Mouse (Mus musculus) neutrophil, adult 65 days (primary cell): ENCODE data around the gene Zfp410. TPM values are rescaled to one million over a fixed set of nuclear protein-coding genes. Genes with fewer than 3 reads are reported as not detected.

Experiments
- total RNA-seq: library from RNA; stranded (reverse); gene quantifications from 2 replicates; pipeline ENCODE4 v1.2.4, GENCODE M21; 2023

The Zfp410 gene
- total RNA-seq, result 24.6 and 42.9 TPM in 2 replicates

DNA sequence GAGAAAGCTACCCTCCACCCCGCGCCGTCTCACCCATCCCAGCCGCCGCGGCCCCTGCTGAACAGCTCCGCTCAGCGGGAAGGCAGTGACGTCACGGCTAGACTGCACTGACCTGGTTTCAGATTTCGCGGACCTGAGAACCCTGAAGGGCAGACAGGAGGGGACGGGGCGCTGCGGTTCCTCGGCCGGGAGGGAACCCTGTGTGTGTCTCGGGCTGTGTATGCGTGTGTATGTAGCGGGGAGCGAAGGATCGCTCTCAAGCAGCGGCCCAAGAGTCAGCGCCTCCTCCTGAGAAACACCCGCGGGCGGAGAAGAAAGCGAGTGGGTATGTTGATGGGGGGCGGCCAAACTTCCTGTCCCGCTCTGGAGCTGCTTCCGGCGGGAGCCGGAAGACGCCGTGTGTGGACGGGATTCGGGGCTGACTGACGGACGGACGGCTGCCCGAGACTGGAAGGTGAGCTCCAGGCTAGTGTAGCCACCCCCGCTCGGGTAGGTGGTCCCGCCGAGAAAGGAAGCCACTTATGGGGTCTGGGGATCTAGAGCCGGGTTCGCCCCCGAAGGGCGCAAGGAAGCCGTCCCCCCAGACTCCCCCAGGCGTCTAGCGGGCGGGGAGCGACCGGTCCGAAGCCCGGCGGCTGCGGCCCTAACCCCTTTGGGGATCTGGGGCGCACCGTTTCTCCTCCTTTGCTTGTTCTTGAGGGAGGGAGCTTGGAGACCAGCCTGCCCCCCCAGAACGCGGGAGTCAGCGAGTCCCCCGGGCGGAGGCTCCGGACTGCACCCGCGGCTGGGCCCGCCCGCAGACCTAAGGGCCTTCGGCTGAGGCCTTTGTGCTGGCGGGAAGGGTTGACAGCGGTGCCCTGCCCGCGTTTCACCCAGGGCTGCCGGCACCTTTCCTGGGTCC lies at the start of gene Zfp410:
TSS of gene Zfp410 (plus strand) at position 132 of the 901 bp plus-strand sequence.

DNA sequence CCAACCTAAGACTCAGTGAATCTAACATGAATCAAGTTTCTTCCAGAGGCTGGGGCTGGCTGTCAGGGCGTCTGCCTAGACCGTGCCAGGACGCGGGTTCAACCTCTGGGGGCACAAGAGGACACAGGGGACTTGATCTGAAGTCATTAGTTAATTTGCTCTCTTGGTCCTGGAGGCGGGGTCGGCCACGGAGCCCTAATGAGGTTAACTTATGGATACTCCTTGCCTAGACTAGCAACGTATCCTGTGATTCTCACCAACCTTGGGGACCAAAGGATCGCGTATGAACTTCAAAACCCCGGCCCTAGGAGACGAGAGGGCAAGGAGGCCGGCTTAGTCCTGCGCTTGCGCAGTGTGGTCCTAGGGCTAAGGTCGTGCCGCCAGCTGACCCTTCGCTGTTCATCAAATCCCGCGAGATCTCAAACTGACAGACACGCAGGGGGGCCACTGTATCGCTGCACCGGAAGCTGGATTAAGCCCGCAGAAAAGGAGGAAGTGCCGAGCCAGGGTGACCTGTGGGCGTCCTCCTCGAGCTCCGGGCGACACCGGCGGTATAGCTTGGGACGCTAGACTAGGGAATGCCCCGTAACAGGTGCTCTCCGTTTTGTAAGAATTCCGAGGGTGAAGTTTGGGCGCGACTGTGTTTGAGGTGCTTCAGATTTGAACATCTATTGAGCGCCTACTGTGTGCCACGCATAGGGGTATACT lies 31.6 kb upstream of the Zfp410 start, which contains the start of gene Ptgr2:
TSS of gene Ptgr2 (plus strand) at position 348 of the 708 bp plus-strand sequence.

DNA sequence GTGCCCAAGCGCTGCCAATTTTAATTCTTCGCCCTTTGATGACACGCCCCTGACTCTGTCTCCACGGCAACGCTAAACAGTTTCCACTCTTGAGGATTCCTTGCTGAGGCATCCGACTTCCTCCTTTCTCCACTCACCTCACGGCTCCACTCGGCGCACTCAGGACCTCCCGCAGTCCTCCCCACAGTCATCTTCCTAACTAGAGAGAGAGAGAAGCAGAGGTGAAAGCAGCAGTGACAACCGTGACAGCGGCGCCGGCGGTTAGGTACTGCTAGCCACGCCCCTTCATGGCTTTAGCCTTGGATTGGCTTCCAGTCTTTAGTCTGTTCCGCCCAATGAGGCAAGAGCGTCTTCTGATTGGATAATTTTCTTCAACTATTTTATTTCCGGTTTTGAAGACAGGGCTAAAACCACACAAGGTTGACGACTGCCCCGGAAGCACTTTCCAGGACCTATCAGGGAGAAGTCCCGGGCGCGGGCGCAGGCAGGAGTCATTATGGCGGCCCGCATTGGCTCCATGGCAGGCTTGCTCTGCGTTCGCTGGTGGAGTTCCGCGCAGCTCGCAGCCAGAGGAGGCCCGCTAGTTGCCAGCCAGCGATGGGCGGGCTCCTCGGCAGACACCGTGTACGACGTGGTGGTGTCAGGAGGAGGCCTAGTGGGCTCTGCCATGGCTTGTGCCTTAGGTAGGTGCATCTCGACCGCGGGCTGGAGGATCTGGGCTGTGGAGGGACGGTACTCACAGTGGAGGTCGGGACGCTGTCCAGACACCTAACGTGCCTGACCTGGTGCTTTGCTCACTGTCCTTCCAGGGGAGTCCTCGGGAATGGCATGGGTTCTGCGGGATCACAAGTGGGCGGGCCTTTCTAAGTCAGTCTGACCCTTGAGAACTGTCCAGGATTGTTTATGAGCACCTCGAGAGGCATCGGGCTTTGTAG lies 45.2 kb downstream of the Zfp410 start, which contains the start of the genes Coq6 and Fam161b:
TSS of gene Coq6 (plus strand) at position 103 of the 935 bp plus-strand sequence.
TSS of gene Fam161b (minus strand) at position 279 of the 935 bp plus-strand sequence.

Other genes with a start within 250 kb of the Zfp410 start
- not detected in 2 replicates for gene Acot5, start 247.5 kb upstream of the Zfp410 start, total RNA-seq
- gene Acot6, start 216.2 kb upstream of the Zfp410 start, total RNA-seq, result 0.34 TPM in 1 of 2 replicates, not detected in the other
- gene Dnal1, start 202.5 kb upstream of the Zfp410 start, total RNA-seq, result 0.57 TPM in 1 of 2 replicates, not detected in the other
- 2.7 and 7.8 TPM in 2 replicates for gene Pnma1, start 168.4 kb upstream of the Zfp410 start, total RNA-seq
- gene Elmsan1, start 98.0 kb upstream of the Zfp410 start, total RNA-seq, result 88.6 and 151 TPM in 2 replicates
- gene Ptgr2, start 31.6 kb upstream of the Zfp410 start, total RNA-seq, result 11.8 and 12.6 TPM in 2 replicates
- gene Coq6, start 44.8 kb downstream of the Zfp410 start, total RNA-seq, result 14.8 and 17.9 TPM in 2 replicates
- gene Fam161b, start 45.0 kb downstream of the Zfp410 start, total RNA-seq, result 0.43 and 0.60 TPM in 2 replicates
- 19.9 and 25.9 TPM in 2 replicates for gene Entpd5, start 92.2 kb downstream of the Zfp410 start, total RNA-seq
- gene Bbof1, start 92.2 kb downstream of the Zfp410 start, total RNA-seq, result 0.52 and 0.88 TPM in 2 replicates
- 34.3 and 36.1 TPM in 2 replicates for gene Rnf113a2, start 100.3 kb downstream of the Zfp410 start, total RNA-seq
- gene Aldh6a1, start 134.2 kb downstream of the Zfp410 start, total RNA-seq, result 2.9 and 3.6 TPM in 2 replicates
- gene Lin52, start 134.6 kb downstream of the Zfp410 start, total RNA-seq, result 6.6 and 10.6 TPM in 2 replicates